In the genomic region with DNA sequence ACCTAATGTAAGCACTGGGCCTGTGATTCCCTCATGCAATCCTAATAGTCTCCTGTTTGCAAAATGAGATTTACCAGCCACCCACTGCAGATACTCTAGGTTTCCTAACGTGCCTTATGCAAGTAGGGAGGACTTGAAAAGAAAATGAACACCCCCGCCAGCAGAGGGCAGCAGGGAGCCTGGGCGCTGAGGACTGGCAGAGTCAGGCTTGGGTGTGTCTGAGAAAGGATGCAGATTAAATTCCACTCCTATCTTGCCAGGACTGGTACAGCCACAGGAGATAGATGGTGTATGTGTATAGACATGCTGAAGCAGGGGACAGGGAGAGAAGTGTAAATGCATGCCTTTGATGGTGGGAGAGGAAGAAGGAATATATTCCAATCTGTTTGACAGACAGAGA, we compare ENCODE assay signal across 7 mouse cellular contexts. TPM values are rescaled to one million over a fixed set of nuclear protein-coding genes. Genes with fewer than 3 reads are reported as not detected.
A peak's percentile ranks its signal among the peaks of the same experiment; 100 is the strongest.
DNase-seq lines count a peak whose midpoint lies in the region; ATAC-seq and TF ChIP-seq lines count a peak whose summit lies in the region.

No protein-coding gene starts in this region.

- WGBS in neural tube, embryonic 15.5 days, result 56% methylated on average over 3 of the region's 3 CpGs
- WGBS in large intestine, adult 2 months, result 16% methylated on average over 3 of the region's 3 CpGs
- WGBS in stomach, postnatal 0 days, result 46% methylated on average over 3 of the region's 3 CpGs

- no peaks in the 10 kb centered on the region for H3K9me3 ChIP-seq in neural tube, embryonic 15.5 days (replicated peaks)
- no peaks in the 10 kb centered on the region for H3K9me3 ChIP-seq in stomach, postnatal 0 days (ENCODE audit: control insufficient read depth, low read length)

- ATAC-seq in neural tube, embryonic 15.5 days (ENCODE audit: low FRiP score), result no peak
- ATAC-seq in erythroid progenitor cell, adult 5-6 weeks (replicated peaks; ENCODE audit: low FRiP score, poor library complexity, severe bottlenecking), result peak; percentile 78
- ATAC-seq in stomach, postnatal 0 days (ENCODE audit: low FRiP score, low TSS enrichment), result peak; percentile 51; the same call in 1 of the 2 replicates

- no peak overlapping the region for H3K4me3 ChIP-seq in neural tube, embryonic 15.5 days (replicated peaks)
- no peak overlapping the region for H3K4me3 ChIP-seq in stomach, postnatal 0 days (ENCODE audit: low read depth, low read length)

- H3K27ac ChIP-seq in neural tube, embryonic 15.5 days (replicated peaks), result no peak overlapping the region
- peak overlapping the region; percentile 70 for H3K27ac ChIP-seq in stomach, postnatal 0 days (replicated peaks)

- peak; percentile 88 for TF ChIP-seq CTCF in stomach, postnatal 0 days (IDR thresholded peaks at IDR 0.05; ENCODE audit: low read depth)

- H3K36me3 ChIP-seq in neural tube, embryonic 15.5 days, result no peaks in the 10 kb centered on the region
- H3K36me3 ChIP-seq in stomach, postnatal 0 days (ENCODE audit: control insufficient read depth, insufficient read depth, low read length), result no peaks in the 10 kb centered on the region

- no peak overlapping the region for H3K4me2 ChIP-seq in neural tube, embryonic 15.5 days
- H3K4me2 ChIP-seq in stomach, postnatal 0 days (replicated peaks; ENCODE audit: low read depth), result no peak overlapping the region

- peak; percentile 55 for DNase-seq in neural tube, embryonic 10.5 days (ENCODE audit: extremely low spot score, low spot score)
- DNase-seq in ZHBTc4 (ENCODE audit: low read depth, low spot score), result peak; percentile 86
- peak; percentile 63 for DNase-seq in large intestine, adult 2 months (ENCODE audit: low read depth, low spot score)
- peak; percentile 89 for DNase-seq in lung, postnatal 36 days
- DNase-seq in stomach, postnatal 0 days (ENCODE audit: low spot score), result peak; percentile 84

- no peak for TF ChIP-seq EP300 in stomach, postnatal 0 days (optimal IDR thresholded peaks at IDR 0.05)

- H3K27me3 ChIP-seq in neural tube, embryonic 15.5 days (replicated peaks), result no peaks in the 10 kb centered on the region
- H3K27me3 ChIP-seq in stomach, postnatal 0 days (ENCODE audit: control insufficient read depth, insufficient read depth, low read length), result no peaks in the 10 kb centered on the region

- H3K9ac ChIP-seq in neural tube, embryonic 15.5 days (replicated peaks), result no peak overlapping the region
- H3K9ac ChIP-seq in stomach, postnatal 0 days (ENCODE audit: low read length), result no peak overlapping the region

- H3K4me1 ChIP-seq in neural tube, embryonic 15.5 days, result peaks cover 13% of the 10 kb centered on the region
- no peaks in the 10 kb centered on the region for H3K4me1 ChIP-seq in stomach, postnatal 0 days (replicated peaks; ENCODE audit: control insufficient read depth, insufficient read depth)

RNA-seq across cellular contexts. Expression of a gene that starts 24.2 kb away (rescaled TPM):
- polyA plus RNA-seq in neural tube, embryonic 15.5 days (2015; fragmentation: Nextera tagmentation; extraction: Ambion mirVana), result 181 and 190 TPM in 2 replicates
- total RNA-seq in erythroid progenitor cell, adult 5-6 weeks (2015; ENCODE audit: low replicate concordance), result 47.2 and 48.6 TPM in 2 replicates
- total RNA-seq in erythroid progenitor cell, adult 5-6 weeks (2017; ENCODE audit: low replicate concordance), result 11.7 and 11.9 TPM in 2 replicates
- polyA plus RNA-seq in large intestine, adult 2 months (2012; rRNA removed), result 28.1 and 32.0 TPM in 2 replicates
- 193 and 199 TPM in 2 replicates for polyA plus RNA-seq in stomach, postnatal 0 days (2015; fragmentation: Nextera tagmentation; extraction: Ambion mirVana)
